Mouse (Mus musculus): ENCODE results near the gene Cdh8.

Gene Cdh8

DNA sequence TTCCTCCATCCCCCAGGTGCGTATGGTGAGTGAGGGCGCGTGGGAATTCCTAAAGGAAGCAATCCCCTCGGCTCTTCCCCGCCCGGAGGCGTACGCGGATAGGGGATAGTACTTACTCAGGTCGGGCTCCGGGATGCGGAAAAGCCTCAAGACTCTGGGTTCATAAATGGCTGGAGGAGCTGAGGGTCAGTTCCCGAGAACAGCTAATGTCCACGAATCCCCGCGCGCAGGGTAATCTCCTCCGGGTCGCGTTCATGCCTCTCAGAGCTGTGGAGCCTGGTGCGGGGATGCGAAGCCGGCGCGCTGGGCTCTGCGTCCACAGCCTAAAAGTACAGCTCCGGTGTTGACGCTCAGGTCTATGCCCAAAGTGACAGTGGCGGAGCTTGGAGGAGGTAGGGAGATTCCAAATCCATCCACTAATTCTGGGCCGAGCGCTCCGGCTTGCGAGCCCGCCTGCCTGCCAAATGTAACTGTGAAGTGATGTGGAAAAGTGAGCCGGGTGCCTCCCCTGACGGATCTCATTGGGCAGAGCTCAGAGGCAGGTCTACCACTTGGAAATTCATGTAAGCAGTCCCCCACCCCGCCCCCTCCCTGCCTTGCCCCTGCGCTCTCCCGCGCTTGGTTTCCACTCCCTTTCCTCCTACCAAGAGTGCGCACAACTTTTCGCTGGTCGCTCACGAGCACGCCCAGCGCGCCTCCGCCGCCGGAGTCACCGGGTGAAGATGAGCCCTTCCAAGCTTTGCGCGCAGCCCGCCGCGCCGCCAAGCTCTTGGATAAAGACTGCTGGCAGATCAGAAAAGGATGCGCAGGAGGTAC lies at the start of gene Cdh8:
Cdh8 (minus strand) TSS at position 506 of the 816 bp plus-strand sequence.
- DNase-seq (ENCODE audit: inconsistent age in 2 of 2, low spot score in 1 of 2): peak in 1 of 2 experiments; percentile 20

DNA sequence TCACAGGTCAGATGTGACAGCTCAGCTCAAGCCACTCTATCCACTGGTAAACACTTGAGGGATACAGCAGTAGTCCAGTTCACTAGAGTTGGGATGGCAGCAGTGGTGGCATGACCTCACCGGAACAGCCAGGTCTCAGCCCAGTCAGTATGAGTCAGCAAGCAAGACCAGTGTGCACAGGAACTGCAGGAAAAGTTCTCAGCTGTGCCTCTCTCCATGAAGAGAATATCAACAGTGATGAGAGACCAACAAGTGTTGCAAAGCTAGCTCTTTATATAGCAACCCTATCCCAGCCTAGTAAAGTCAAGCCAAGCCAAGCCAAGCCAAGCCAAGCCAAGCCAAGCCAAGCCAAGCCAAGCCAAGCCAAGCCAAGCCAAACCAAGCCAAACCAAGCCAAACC lies 30.2 kb upstream of the Cdh8 start:
- DNase-seq (ENCODE audit: inconsistent age in 2 of 2, low spot score in 1 of 2): peak in 1 of 2 experiments; percentile 21

DNA sequence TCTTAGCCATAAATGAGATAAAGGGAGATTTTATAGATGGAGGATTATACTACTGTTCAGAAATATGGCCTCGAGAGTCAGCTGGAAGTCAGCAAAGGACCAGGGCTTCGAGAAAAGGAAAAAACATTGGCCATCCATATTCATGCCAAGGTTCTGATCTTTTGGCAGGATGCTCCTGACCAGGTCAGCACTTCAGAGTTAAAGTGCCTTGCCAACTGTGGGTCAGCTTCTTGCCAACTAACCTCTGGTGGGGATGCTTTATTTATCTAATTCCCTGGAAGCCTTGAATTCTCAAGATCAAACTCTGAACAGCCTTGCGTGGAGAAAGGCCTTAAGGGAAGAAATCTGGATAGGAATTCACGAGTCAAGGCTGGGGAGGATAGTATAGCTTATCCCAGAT lies 9.6 kb upstream of the Cdh8 start:
- peak in 1 of 2 experiments; percentile 23 for DNase-seq (ENCODE audit: inconsistent age in 2 of 2, low spot score in 1 of 2)

DNA sequence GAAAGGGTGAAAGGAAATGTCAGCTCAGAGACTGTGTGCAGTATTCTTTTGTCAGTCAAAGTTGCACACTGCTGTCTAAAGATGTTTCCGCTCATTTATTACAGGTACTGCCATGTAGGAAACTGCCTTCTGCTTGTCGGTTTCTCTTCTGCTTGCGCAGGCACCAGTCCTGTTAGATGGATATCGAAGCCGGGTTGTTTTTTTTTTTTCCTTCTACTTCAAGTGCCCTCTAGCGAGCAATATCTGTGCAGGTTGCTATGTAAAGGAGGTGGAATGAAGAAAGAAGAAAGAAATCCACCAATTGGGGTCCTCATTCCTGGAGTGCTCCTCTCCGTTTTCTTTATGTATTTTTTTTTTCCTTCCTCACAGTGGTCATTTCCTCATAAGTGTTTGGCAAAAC lies 5.2 kb upstream of the Cdh8 start:
- peak in 1 of 2 experiments; percentile 24 for DNase-seq (ENCODE audit: inconsistent age in 2 of 2, low spot score in 1 of 2)

DNA sequence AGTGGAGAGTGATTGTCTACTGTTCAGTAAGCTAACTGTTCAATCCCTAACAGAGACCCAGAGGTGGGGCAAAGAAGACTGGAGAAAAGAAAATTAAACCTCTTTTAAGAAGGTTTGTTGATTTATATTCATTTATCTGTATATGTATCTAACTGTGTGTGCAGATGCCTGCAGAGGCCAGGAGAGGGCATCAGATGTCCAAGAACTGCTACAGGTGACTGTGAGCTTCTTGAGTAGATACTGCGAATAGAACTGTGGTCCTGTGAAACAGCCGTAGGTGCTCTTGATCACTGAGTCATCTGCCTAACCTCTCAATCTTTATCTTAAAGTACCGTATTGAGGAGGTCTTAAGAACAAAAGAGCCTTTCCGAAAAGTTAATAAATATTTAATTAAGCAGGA lies 3.5 kb upstream of the Cdh8 start:
- no peak for DNase-seq (ENCODE audit: inconsistent age in 2 of 2, low spot score in 1 of 2)

DNA sequence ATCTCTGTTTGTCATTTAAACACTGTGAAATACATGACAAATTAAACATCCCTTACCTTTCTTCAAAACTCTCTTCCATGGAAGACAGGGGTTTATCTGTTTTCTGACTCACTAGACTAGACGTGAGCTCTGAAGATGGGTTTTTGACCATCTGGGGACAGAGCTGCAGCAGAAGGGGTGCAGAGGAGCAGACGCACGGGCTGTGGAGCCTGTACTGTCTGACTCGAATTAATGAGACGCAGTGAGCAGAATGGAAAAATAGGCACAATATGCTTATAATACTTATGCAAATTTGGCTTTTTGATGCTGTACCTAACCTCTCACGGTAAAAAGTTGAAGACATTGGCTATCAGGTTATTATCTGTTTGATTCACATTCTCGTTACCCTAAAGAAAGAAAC lies 1.2 kb upstream of the Cdh8 start:
- DNase-seq (ENCODE audit: inconsistent age in 2 of 2, low spot score in 1 of 2): no peak

DNA sequence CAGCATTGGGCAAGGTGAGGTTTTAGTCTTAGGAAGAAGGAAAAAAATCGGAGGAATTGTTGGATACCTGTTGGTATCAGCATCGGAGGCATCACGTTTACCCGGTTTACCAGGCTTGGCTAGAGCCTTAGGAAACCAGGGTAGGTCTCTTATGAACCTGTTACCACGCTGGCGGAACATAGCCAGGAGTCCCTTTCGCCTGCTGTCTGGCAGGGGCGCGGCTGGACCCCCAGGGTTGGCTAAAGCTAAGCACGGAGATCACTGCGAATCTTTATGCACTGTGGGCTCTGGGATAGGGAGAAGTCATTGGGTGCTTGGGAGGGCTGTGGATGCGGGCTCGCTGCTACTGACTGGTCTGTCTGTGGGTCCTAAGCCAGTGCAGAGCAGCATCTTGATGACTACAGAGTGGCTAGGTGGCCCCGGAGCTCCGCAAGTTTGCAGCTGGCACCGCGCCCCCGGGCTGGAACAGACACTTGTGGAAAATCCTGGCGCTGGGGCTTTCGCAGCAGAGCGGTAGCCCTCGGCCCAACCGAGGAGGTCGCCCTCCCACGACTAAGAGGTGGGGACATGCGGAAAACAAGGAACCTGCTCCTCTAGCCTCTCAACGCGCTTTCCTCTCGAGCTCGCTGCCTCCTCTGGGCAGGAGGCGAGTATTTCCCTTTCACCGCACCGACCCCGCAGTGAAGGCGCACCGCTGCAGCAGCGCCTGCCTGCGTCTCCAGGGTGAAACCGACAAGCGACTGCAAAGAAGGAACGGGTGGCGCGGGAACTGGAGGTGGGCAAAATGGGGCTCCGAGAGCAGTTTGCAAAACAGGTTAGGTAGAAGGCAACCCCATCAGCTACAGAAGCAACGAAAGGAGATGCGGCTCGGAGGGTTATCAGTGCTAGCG lies 950 bp downstream of the Cdh8 start:
- no peak for DNase-seq (ENCODE audit: inconsistent age in 2 of 2, low spot score in 1 of 2)

DNA sequence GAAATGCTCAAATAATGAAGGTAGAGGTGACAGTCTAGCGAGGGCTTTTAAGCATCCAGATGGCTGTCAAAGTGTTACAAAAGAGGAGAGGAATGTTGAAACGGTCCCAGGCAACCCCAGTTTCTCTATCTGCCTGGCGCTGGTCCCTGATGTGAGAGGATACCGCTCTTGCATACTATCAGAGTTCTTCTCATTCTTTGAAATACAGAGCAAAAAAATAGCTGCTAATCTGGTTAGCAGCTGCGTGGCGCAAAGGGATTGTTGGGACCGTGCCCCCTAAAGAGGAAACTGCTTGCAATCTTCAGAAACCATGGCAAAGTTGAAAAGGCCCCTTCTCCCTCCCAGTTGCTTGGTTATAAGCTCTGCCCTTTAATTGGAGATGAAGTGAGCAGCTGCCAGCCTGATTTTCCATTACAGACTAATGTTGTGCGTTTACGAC lies 1.8 kb downstream of the Cdh8 start:
- no peak for DNase-seq (ENCODE audit: inconsistent age in 2 of 2, low spot score in 1 of 2)

DNA sequence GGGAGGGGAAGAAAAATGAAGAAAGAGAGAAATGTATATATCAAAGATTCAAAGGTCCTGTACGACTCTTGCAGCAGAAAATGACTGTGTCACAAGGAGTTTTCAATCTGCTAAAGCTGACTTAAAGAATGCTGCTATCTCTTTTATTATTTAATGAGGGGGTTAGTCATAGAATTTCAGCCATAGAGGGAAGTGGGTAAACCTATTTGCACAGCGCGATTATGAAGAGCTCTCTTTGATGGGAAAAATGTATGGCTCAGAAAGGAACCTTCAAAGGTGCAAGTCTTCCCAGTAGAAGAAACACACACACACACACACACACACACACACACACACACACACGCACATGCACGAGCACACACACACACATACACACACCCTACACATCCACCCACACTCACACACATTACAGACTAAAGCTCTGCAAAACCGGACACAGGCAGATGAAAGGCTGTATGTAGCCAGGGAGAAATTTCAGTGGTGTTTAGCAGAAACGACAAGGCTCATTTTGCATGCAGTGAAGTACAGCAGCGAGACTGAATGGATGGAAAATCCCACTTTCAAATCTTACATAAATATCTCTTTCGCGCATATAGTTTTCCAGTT lies 2.3 kb downstream of the Cdh8 start:
- no peak for DNase-seq (ENCODE audit: inconsistent age in 2 of 2, low spot score in 1 of 2)

DNA sequence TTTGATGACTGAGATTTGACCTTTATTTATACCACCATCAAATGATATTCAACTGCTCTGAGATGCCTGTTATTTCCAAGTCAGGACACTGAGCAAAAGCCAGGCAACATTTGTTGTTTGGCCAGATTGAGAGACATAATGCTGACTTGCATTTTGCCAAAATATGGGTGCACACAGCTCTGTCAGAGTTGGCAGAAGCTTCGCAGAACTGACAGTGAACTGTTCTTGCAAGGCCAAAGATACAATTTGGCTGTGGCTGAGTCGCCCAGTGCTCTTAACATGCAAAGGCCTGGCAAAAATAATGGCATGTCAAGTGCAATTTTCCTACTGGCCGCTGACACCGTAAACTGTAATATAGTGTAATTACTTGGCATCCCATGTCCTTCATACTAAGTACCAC lies 22.4 kb downstream of the Cdh8 start:
- DNase-seq (ENCODE audit: inconsistent age in 2 of 2, low spot score in 1 of 2): no peak

DNA sequence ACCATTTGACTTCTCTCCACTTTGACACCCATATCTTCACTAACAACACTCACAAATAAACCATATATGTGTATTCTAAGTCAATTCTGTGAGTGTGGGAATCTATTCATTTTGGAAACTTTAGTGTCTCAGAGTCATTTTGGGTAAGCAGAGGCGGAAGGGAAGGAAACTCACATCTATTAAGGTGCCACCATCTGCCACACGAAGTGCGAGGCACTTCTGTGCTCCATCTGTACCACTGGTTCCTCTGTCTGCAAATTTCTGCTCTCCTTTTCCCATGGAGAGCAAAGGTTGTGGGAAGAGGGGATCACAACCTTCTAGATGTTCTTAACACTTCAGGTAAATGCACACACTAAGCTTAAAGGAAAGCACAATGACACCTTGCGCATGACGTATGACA lies 46.2 kb downstream of the Cdh8 start:
- no peak for DNase-seq (ENCODE audit: inconsistent age in 2 of 2, low spot score in 1 of 2)

DNA sequence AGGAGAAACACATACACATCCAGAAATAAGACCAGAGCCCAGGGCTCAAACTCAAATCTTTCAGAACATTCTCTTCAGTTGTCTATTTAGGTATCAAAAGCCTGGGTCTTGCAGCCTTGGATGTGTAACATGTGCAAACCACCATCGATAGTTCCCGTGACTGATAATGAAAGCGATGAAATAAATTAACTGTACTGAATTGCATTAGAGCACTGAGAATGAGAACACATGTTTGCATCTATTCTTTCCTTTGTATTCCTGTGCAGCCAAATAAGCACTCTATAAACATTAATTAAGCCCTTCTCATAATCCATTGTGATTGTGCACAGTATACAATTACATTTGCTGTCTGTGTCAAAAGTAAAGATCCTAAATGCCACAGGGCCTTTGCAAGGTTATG lies 47.1 kb downstream of the Cdh8 start:
- DNase-seq (ENCODE audit: inconsistent age in 2 of 2, low spot score in 1 of 2): no peak

DNA sequence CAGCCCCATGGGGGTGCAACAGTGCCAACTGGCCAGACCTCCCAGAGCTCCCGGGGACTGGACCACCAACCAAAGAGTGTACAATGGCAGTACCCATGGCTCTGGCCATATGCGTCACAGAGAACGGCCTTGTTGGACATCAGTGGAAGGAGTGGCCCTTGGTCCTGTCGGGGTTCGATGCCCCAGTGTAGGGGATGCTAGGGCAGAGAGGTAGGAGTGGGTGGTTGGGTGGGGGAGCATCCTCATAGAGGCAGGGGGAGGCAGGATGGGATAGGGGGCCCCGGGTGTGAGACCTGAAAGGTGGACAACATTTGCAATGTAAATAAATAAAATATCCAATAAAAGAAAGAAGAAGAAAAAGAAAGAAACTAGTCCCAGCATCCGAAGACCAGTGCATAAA lies 47.8 kb downstream of the Cdh8 start:
- DNase-seq (ENCODE audit: inconsistent age in 2 of 2, low spot score in 1 of 2): no peak

DNA sequence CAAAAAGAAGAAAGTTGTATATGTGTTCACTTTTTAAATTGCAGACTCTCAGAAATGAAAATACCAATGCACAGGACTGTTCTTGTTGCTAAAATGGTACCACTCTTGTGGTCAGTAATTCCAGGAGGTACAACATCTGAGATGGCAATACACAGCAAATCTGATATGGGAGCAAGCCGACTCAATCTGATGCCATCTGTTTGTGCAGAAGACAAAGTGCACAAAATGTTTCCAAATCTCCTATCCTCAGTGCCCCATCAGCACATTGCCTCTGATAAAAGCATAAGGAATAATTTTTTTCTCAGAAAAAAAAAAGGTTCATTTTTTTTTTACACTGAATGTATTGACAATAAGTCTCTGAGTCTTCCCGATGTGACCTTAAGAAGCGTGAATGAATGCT lies 62.3 kb downstream of the Cdh8 start:
- DNase-seq (ENCODE audit: inconsistent age in 2 of 2, low spot score in 1 of 2): no peak

DNA sequence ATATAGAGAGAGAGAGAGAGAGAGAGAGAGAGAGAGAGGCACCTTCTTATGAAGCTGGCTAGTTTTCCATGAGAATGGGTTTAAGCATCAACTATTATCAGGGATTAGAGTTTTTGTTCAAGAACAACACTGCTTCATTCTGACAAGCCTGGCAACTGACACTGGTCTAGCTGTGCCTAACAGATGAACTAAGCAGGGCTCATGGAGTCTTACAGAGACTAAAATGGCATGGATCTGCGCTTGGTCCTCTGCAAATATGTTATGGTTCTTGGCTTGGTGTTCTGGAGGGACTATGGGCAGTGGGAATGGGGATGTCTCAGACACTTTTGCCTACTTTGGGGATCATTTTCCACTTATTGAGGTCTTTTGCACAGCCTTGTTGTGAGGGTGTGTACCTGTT lies 63.0 kb downstream of the Cdh8 start:
- no peak for DNase-seq (ENCODE audit: inconsistent age in 2 of 2, low spot score in 1 of 2)

DNA sequence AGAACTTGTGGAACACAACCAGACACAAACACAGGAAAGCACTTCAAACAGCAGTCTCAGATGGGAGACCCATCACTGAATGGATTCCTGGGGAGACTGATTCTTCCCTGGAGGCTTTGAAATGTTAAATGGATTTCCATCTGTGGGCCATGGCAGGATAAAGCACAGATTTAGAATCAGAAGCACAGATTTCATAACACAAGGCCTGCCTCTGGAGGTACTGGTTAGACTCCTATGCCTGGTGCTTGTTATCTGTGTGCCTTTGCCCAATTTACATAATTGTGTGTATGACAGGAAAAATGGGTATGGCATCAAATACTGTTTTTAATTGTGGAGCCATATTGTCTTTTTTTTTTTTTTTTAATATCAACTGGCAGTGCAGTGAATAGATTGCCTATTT lies 66.8 kb downstream of the Cdh8 start:
- no peak for DNase-seq (ENCODE audit: inconsistent age in 2 of 2, low spot score in 1 of 2)

DNA sequence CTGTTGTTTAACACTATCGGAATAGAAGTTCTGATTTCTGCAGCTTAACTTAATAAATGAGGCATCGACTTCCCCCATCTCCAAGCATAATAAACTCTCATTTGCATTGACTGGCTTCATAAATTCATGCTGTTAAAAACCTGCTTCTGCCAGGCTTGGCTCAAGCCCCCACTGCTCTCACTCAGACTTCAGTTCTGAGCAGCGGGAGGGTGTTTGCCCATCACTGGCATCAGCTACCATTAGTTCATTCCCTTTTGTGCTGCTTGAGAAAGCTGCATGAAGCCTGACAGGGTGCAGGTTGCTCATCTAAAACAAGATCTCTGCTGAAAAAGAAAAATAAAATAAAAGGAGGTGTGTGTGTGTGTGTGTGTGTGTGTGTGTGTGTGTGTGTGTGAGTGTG lies 67.7 kb downstream of the Cdh8 start:
- no peak for DNase-seq (ENCODE audit: inconsistent age in 2 of 2, low spot score in 1 of 2)

DNA sequence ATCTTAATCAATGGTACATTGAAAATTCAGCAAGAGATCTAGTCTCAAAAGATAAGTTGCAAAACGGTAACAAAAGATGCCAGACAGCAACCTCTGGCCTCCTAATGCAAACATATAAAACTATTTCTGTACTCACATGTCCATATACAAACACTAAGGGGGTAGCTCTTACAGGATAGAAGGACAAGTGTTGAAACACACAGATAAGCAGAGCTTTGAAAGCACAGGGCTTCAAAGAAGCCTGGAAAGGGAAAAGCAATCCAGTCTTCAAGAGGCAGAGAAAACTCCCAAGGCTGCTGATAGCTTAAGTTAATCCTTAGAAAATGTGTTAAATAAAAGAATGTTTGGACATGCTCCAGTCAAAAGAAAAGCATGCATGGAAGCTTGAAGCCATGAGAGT lies 77.0 kb downstream of the Cdh8 start:
- DNase-seq (ENCODE audit: inconsistent age in 2 of 2, low spot score in 1 of 2): no peak

DNA sequence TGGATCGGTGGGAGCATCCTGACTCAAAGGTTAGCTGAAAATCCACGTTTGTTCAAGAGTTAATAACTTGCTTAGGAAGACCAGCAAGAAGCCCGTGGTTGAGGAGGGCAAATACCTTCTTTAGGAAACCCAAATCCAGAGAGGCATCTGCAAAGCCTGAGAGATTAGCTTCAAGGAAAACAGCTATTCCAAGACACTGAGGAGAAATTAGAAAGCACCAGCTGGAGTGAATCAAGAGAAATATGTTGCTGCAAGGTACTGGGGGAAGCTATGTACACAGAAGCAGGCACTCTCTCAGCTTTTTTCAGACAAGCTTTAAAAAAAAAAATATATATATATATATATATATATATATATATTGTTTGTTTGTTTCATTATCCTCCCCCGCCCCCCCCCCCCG lies 88.7 kb downstream of the Cdh8 start:
- no peak for DNase-seq (ENCODE audit: inconsistent age in 2 of 2, low spot score in 1 of 2)

DNA sequence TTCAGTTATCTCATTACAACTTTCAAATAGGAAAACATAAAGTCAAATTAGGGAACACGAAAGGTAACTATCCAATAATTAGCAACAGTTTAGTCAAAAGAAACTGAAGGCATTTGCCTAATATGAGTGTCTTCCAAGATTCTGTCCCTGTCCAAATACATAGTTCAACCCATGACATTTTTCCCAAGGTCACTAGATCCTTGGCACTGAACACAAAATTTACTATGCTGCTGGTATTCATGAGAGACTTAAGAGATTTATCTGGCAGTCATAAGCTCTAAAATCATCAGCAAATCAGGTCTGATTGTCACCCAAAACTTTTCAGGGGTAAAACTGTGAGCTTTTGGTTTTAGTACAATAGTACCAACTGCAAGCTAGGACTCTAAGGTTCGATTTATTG lies 101.7 kb downstream of the Cdh8 start:
- DNase-seq (ENCODE audit: inconsistent age in 2 of 2, low spot score in 1 of 2): peak; percentile 41 to 76

DNA sequence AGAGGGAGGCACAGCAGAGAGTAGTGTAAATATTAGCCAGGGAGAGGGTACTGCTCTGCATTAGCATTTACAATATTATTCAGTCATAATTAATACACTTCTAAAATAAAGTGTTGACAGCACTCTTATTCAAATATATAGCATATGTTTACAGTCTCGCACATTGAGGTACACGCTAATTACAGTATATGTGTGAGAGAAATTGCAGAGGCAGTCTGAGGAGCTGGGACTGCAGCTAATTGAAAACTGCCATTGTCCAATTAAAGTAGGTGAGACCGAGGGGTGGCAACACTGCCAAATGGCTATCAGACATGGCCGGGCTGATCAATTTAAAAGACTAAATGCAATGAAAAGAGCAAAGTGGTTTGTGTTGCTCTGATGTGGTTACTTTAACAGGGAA lies 112.1 kb downstream of the Cdh8 start:
- no peak for DNase-seq (ENCODE audit: inconsistent age in 2 of 2, low spot score in 1 of 2)

DNA sequence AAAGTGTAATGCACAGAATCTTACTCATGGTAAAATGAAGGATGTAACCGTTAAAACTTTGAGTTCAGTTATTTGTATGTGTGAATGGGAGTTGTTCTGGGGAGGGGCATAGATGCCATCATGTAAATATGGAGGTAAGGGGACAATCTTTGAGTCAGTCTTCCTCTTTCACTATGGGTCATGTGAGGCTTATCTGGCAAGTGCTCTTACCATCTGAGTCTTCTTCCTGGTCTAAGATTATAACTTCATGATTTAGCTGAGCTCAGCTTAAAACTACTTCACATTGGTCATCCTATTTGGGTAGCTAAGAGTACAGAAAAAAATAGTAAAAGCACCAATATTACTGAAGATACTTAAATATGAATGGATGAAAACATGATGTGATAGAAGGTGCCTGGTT lies 126.1 kb downstream of the Cdh8 start:
- DNase-seq (ENCODE audit: inconsistent age in 2 of 2, low spot score in 1 of 2): no peak

Measured in adrenal gland, adult (tissue).